Mouse (Mus musculus) embryonic facial prominence, embryonic 11.5 days (tissue): ENCODE measurements at regions not wholly inside any gene's neighbourhood (a gene's known extent, or its start where the extent isn't known, plus 50 kb on each side); places are given as distances from the start of the nearest gene placed in this dataset.
"Not testable (repeated sequence)": the region's sequence is repeated elsewhere in the genome, so short reads cannot be mapped to it uniquely, and the experiment has no call there.

Experiments
- ATAC-seq: fragments of 200-750 bp; cut with Nextera tagmentation; replicated peaks from 2 replicates; pipeline ENCODE4 v1.8.0; 2017; ENCODE audit warnings: low read depth; ENCODE audit not compliant: insufficient number of reproducible peaks, low FRiP score, low TSS enrichment
- DNase-seq: peaks from one replicate; pipeline ENCODE4 v3.0.0-alpha.2; 2015; ENCODE audit warnings: low spot score
- H3K27ac ChIP-seq: fragments of 300-500 bp; sonication (generic); replicated peaks from 2 replicates; pipeline ENCODE4 v1.5.1; 2014; ENCODE audit warnings: mild to moderate bottlenecking, low read depth, low read length, control low read depth
- H3K27me3 ChIP-seq: fragments of 300-500 bp; sonication (generic); 2 replicates; pipeline ENCODE4 v1.6.1; 2014; ENCODE audit warnings: mild to moderate bottlenecking, low read length, moderate library complexity, mixed read lengths; ENCODE audit not compliant: control insufficient read depth, insufficient read depth
- H3K36me3 ChIP-seq: fragments of 300-500 bp; sonication (generic); replicated peaks from 2 replicates; pipeline ENCODE4 v1.6.1; 2014; ENCODE audit warnings: low read depth, mild to moderate bottlenecking, low read length, moderate library complexity, mixed read lengths; ENCODE audit not compliant: control insufficient read depth, insufficient read depth
- H3K4me1 ChIP-seq: fragments of 300-500 bp; sonication (generic); 2 replicates; pipeline ENCODE4 v1.6.1; 2014; ENCODE audit warnings: low read length, mixed read lengths; ENCODE audit not compliant: control insufficient read depth, insufficient read depth
- H3K4me2 ChIP-seq: fragments of 300-500 bp; sonication (generic); 2 replicates; pipeline ENCODE4 v1.6.1; 2014; ENCODE audit warnings: low read depth, mild to moderate bottlenecking, control low read depth, low read length, moderate library complexity
- H3K4me3 ChIP-seq: fragments of 300-500 bp; sonication (generic); 2 replicates; pipeline ENCODE4 v1.5.1; 2014; ENCODE audit warnings: low read depth, low read length, control low read depth
- H3K9ac ChIP-seq: fragments of 300-500 bp; sonication (generic); replicated peaks from 2 replicates; pipeline ENCODE4 v1.6.1; 2014; ENCODE audit warnings: mild to moderate bottlenecking, control low read depth, low read length
- H3K9me3 ChIP-seq: fragments of 300-500 bp; sonication (generic); replicated peaks from 2 replicates; pipeline ENCODE4 v1.6.1; 2016; ENCODE audit warnings: mild to moderate bottlenecking, low read length, inconsistent platforms, mixed read lengths; ENCODE audit not compliant: control insufficient read depth
- WGBS: fragments of 180-500 bp; shearing (Covaris S2); extraction: QIAGEN DNeasy Blood & Tissue Kit; methylation state at CpG from one replicate; pipeline ENCODE4 v1.1.7; 2014; 5-methylcytosine and 5-hydroxymethylcytosine counted together

GRCm38 (mm10) chr14:18476795-18477320 lies 145.2 kb upstream of the Ube2e1 start:
- no peak for DNase-seq
- no peak for ATAC-seq
- Histone ChIP-seq H3K9me3 (no peaks in the 10 kb centered on the region), H3K9ac (no peak overlapping the region), H3K4me3 (no peak overlapping the region), H3K27ac (no peak overlapping the region), H3K27me3 (no peaks in the 10 kb centered on the region), H3K36me3 (no peaks in the 10 kb centered on the region), H3K4me2 (no peak overlapping the region), H3K4me1 (no peaks in the 10 kb centered on the region)
- WGBS: 79% methylated on average over 3 of the region's 3 CpGs

- H3K9me3 ChIP-seq: no peaks in the 10 kb centered on the region
- H3K4me1 ChIP-seq: no peaks in the 10 kb centered on the region
- H3K27ac ChIP-seq: no peak overlapping the region
- H3K4me2 ChIP-seq: no peak overlapping the region
- no peak for ATAC-seq
- H3K36me3 ChIP-seq: no peaks in the 10 kb centered on the region
- no peak for DNase-seq
- 69% methylated on average over 3 of the region's 3 CpGs for WGBS
- no peaks in the 10 kb centered on the region for H3K27me3 ChIP-seq
- no peak overlapping the region for H3K4me3 ChIP-seq
- no peak overlapping the region for H3K9ac ChIP-seq
Measured at GRCm38 (mm10) chr14:18468611-18469010, 137.0 kb upstream of the Ube2e1 start.

GRCm38 (mm10) chr14:18466864-18467263 lies 135.2 kb upstream of the Ube2e1 start:
- not testable (repeated sequence) for ATAC-seq, H3K36me3 ChIP-seq, H3K4me2 ChIP-seq, H3K4me3 ChIP-seq, H3K9me3 ChIP-seq, H3K27ac ChIP-seq, H3K27me3 ChIP-seq, DNase-seq, H3K4me1 ChIP-seq, H3K9ac ChIP-seq
- WGBS: 73% methylated on average over 4 of the region's 4 CpGs

- not testable (repeated sequence) for DNase-seq, H3K27me3 ChIP-seq, H3K4me3 ChIP-seq, H3K4me1 ChIP-seq, H3K36me3 ChIP-seq, H3K4me2 ChIP-seq, H3K9me3 ChIP-seq, ATAC-seq, H3K9ac ChIP-seq, H3K27ac ChIP-seq
- WGBS: 24% methylated on average over 5 of the region's 5 CpGs
Measured at GRCm38 (mm10) chr14:18464199-18464598, 132.5 kb upstream of the Ube2e1 start.

GRCm38 (mm10) chr14:18463230-18463873 lies 131.7 kb upstream of the Ube2e1 start:
- no peaks in the 10 kb centered on the region for H3K36me3 ChIP-seq
- H3K27ac ChIP-seq: no peak overlapping the region
- H3K9ac ChIP-seq: no peak overlapping the region
- no peaks in the 10 kb centered on the region for H3K4me1 ChIP-seq
- no peak for DNase-seq
- H3K9me3 ChIP-seq: no peaks in the 10 kb centered on the region
- no peak overlapping the region for H3K4me3 ChIP-seq
- 29% methylated on average over 14 of the region's 14 CpGs for WGBS
- ATAC-seq: no peak
- H3K27me3 ChIP-seq: no peaks in the 10 kb centered on the region
- no peak overlapping the region for H3K4me2 ChIP-seq

GRCm38 (mm10) chr14:18462381-18462780 lies 130.7 kb upstream of the Ube2e1 start:
- Histone ChIP-seq H3K4me1 (no peaks in the 10 kb centered on the region), H3K27me3 (no peaks in the 10 kb centered on the region), H3K9ac (no peak overlapping the region), H3K9me3 (no peaks in the 10 kb centered on the region), H3K4me2 (no peak overlapping the region), H3K36me3 (no peaks in the 10 kb centered on the region), H3K27ac (no peak overlapping the region), H3K4me3 (no peak overlapping the region)
- ATAC-seq (no peak), DNase-seq (no peak)
- 79% methylated on average over 4 of the region's 4 CpGs for WGBS

GRCm38 (mm10) chr14:18448666-18449065 lies 117.0 kb upstream of the Ube2e1 start:
- no peaks in the 10 kb centered on the region for H3K36me3 ChIP-seq
- DNase-seq: no peak

GRCm38 (mm10) chr14:18444492-18444891 lies 112.8 kb upstream of the Ube2e1 start:
- 94% methylated on average over 1 of the region's 1 CpGs for WGBS
- ATAC-seq (no peak), DNase-seq (no peak)
- H3K9ac ChIP-seq: no peak overlapping the region
- H3K27me3 ChIP-seq: no peaks in the 10 kb centered on the region
- no peaks in the 10 kb centered on the region for H3K4me1 ChIP-seq
- H3K27ac ChIP-seq: no peak overlapping the region
- no peaks in the 10 kb centered on the region for H3K9me3 ChIP-seq
- H3K4me2 ChIP-seq: no peak overlapping the region
- H3K36me3 ChIP-seq: no peaks in the 10 kb centered on the region
- no peak overlapping the region for H3K4me3 ChIP-seq

More at GRCm38 (mm10) chr14:18448666-18449065, 117.0 kb upstream of the Ube2e1 start:
- Histone ChIP-seq H3K27ac (no peak overlapping the region), H3K27me3 (no peaks in the 10 kb centered on the region), H3K9me3 (no peaks in the 10 kb centered on the region), H3K4me1 (no peaks in the 10 kb centered on the region), H3K4me2 (no peak overlapping the region), H3K4me3 (no peak overlapping the region), H3K9ac (no peak overlapping the region)
- WGBS: 83% methylated on average over 1 of the region's 1 CpGs
- ATAC-seq: no peak
